Mouse (Mus musculus) thymus, postnatal 36 days (tissue): ENCODE results near the gene Map3k12.

ENCODE experiments used
- DNase-seq, 2 experiments: peaks; one replicate each; pipeline ENCODE4 v3.0.0; 2022; ENCODE audit warnings: mixed read lengths in 2 of 2

Gene Map3k12

DNA sequence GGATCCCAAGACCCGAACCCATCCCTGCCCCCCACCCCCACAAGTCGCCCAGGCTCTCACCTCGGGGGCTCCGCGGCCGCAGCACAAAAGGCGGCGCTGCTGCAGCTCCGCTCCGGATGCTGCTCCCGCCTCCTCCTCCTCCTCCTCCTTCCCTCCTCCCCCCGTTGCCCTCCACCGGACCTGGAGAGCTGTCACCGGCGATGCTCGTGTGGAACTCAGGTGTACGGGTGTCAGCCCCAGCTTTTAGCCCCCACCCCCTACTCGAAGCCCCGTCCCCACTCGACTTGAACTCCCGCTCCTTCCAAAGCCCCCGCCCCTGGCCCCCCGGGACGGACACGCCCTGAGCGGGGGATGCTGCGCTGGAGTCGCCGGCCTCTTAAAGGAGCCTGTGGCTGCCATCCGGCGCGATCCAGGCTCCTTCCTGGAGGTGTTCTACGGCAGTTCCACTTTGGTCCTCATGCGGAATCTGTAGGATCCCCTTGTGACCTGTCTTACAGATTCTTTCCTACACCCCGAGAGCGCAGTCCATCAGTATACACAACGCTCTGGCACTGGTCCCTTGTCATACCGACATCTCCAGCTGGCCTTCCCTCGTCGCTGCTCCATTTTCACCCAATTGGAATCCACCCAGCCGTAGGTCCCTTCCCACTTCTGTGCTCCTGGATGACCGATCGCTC, at the start of gene Map3k12:
TSS of gene Map3k12 (minus strand) at position 337 of the 677 bp plus-strand sequence.
- peak; percentile 74 to 82 for DNase-seq

DNA sequence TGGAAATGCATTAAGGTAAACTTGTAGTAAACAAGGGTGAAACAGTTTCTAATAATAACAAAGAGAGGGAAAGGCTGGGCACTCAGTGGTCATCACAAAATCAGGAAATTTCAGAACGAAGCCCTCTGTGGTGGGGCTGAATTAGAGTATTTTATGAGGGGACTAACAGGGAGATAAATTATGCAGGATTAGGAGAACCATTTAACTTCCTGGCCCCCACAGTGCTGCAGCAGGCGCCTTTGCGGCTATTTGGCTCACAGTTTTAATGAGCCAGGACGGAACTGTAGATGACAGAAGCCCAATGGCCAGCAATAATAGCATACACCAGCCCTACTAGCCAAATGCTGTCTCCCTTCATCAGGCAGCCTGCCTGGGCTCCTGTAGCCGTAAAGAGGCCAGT, 46.8 kb upstream of the Map3k12 start:
- DNase-seq = no peak

DNA sequence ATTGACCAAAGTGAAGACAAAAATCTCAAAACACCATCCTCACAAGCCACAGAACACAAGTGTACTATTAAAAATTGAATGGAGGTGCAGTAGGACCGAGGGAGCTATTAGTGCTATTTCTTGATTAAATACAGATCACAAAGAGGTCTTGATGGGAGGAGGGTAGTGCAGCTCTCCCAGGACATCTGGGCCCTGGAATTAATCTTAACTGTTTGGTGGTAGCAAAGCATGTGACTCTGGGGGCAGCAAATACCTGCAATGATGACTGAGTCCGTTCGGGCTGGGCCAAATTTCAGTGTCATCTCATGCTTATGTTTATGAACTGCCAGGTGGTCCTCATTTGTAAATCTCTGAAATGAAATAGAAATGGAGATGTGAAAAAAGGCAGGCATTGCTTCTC, 46.2 kb upstream of the Map3k12 start:
- DNase-seq = no peak

DNA sequence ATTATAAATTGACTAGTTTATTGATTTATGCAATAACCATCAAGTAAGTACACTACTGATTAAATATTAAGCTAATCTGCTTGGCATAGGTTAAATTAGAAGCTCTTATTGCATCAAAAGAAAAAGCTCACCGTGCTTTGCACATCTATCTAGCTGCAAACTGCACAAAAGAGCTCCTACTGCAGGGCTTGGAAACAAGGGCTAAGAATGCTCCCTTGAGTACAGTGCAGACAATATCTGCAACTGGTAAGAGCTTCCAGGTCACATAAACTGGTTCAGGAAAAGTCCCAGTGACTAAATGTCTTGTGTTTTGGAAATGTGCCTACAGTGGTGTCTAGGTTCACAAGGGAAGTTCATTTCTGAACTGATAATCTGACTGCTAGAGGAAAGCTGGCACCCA, 45.6 kb upstream of the Map3k12 start:
- no peak for DNase-seq

DNA sequence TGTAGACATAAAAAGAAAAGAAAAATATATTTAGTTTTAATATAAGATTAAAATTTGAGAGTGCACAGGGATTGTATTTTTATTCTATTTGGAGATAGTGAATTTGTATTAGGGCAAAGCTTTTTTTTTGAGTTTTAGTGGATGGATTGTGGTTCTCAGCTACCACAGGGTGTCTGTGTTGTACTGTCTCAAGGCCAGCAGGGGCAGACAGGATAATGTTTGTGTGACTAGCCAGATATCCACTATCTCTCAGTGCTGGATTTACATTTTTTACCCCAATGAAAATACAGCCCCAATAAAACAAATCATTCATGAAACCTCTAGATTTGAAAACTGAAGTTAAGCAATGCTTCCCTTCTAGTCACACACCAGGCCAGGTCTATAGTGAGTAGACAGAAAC, 40.7 kb upstream of the Map3k12 start:
- no peak for DNase-seq

DNA sequence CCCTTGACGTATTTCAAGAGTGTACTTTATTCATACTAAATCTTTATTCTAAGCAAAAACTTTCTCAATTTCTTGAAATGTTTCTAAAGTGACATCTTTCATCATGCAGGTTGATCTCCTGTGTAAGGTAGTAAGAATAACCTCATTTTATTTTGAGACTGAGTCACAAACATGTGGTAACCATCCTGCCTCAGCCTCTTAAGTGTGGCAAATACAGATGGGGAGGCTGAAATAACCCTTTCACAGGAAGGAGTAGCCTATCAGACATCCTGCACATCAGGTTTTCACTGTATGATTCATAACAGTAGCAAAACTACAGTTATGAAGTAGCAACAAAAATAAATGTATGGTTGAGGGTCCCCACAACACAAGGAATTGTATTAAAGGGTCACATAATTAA, 38.7 kb upstream of the Map3k12 start:
- no peak for DNase-seq

DNA sequence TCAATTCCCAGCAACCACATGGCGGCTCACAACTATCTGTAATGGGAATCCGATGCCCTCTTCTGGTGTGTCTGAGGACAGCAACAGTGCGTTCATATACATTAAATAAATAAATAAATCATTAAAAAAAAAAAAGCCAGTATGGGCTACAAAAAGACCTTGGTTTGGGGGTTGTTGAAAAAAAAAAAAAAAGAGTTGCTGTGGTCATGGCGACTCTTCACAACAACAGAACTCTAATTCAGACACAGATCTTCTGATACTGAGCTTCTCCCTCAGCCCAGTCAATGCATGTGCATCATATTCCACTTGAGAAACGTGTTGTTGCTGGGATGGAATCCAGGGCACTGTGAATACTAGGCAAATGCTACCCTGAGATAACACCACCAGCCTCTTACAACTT, 35.7 kb upstream of the Map3k12 start:
- DNase-seq = no peak

DNA sequence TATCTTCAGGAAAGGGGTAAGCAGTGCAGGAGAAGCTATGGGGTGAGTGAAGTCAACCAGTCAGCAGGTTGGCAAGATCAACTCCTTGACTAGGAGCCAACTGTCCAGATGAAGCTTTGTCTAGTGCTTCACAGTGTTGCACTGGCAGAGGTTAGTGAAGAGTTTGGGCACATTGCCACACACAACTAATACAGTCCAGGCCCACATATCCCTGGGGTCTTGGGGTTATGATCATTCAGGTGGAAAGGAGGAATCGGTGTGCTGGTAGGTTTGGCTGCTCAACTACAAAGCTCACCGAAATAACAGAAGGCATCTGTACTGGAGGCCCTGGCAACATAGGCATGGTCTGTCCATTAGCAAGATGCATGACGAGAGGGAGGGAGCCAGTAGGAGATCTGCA, 30.6 kb upstream of the Map3k12 start:
- no peak for DNase-seq

DNA sequence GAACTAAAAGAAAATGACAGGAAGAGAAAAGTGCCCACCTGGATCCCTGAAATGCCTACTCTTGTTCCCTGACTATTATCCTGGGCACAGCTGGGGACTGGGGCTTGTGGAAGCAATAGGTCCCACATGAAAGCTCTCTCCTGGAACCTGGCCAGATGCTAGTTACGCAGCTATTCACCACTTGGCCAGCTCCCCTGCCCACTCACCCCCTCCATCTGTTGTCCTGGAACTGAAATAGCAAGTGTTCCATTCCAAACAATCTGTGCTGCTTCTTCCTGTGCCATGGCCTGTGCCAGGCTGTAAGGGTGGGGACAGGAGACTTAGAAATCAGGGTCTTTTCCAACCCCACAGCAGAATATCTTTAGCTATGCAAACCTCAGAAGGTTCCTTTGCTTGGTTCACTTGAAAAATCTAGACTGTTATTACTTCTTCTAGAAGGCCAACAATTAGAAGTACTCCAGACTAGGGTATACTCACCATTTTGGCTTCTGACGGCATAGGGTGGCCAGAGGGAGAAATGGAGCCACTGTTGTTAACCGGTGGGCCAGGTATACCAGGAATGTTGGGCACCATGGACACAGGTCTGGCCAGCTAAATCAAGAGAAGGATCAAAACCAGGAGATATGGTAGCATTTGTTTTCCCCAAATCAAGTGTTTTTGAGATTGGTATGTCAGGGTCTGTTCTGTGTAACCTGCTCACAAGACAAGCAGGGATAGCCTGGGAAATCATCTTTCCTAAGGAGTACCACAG, 30.0 kb upstream of the Map3k12 start:
- DNase-seq = no peak

DNA sequence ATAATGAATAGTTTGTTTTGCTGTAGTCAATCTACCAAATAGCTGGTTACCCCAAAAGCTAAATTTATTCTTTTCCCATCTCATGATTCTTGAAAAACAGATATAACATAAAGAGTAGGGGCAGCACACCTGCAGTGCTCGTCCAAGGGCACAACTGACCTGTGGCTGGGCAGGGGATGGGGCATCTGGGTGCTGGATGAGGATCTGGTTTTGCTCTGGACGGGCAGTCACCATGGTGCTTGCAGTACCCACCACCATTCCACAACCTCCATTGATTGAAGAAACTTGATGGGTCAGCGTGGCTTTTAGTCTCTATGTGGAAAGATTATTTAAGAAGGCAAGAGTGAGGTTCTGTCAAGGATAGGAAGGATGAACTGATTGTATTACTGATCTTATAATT, 29.4 kb upstream of the Map3k12 start:
- DNase-seq = no peak

DNA sequence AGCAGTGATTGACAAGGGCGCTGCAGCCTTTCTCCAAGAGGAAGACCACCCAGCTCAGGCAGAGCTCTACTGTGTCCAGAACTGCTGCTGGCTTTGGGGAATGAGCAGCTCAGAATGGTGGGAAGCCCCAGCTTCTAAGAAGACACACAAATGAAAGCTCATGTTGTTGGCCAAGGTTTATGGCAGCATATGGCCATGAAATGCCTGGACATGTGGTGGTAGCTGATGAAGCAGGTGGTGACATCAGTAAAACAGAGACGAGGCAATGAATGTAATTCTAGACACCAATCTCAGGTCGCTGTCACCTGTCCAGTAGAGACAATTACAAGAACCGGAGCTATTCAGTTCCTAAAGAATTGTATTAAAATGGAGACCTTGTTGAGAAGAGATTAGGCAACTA, 27.9 kb upstream of the Map3k12 start:
- no peak for DNase-seq

DNA sequence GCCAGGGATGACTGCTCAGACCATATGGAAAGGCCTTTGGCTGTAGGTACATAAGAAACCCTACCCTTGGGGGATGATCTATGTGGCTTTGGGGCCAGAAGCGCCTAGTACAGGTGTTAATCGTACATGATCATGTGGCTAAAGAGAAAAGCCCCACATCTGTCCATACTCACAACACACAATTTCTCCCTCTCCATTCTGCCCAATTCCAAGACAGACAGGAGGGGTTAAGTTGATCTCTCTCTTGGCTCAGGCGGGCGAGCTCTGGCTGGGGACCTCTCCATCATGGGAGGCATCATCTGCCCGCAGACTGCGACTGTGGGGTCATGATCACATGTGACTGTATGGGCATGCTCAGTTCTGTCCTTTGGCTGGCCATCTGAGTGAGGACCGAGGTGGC, 17.1 kb upstream of the Map3k12 start:
- no peak for DNase-seq

DNA sequence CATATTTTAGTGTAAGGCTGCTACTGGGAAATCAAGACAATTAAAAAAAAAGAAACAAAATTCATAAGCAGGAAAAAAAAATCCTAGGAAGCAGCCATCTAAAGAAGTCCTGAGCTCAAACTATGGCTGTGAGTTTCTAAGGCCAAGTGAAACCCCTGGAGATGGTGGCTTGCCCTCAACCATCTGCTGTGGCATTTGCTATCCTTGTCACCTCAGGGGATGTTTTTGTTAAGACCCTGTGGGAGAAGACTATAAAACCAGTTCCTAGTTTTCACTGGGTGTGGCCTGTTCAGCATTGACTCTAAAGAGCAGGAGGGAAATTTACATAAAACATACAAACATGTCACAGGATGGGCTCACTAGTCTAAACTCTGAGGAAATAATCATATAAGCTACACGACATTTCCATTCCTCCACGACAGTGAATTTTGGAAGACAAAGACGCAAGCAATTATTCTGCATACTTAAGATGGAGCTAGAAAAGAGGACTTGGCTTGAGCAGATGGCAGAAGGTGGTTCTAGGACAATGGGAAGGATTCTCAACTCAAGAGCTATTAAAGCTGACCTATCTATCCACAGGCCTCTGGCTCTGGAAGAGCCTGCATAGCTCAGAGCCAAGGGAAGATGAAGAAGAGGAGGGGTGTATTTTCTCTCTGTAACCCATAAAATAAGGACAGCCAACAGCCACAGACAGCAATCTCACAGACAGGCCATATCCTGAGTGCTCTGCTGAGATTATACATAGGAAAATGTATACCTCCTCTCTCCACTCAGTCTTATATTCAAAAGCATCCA, 15.4 kb upstream of the Map3k12 start:
- no peak for DNase-seq

DNA sequence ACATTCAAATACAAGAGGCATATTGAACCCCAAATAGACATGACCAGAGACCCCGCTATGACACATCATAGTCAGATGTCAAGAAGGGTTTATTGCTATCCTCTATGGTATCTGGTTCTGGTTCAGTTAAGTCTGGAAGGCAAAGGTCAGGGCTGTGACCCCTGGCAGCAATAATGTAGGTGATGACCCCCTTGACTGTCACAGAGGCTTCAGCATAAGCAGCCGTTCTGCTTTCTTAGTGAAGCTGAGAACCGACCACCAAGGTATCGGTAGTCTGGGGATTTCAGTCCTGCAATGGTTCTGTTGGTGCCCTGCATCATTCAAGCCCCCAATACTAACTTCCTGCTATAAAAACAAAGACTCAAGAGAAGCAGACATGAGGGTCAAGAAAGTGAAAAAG, 14.7 kb upstream of the Map3k12 start:
- no peak for DNase-seq

DNA sequence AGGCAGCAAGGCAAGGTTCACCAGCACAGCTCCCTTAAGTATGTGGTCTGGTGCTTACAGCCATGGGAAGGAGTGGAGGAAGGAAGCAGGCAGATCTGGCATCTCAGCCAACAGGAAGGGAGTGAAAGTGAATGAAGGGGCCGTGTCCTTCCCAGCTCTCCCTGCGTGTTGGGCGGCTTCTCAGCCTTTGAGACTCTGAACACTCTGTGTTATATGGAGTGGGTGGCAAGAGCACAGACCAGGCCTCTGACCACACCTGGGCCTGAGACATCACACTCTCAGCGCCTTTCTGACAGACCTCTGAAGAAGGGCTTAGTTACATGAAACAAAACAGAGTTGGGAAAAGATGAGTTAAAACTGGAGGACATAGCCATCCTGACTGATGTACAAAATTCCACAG, 13.7 kb upstream of the Map3k12 start:
- DNase-seq = no peak

DNA sequence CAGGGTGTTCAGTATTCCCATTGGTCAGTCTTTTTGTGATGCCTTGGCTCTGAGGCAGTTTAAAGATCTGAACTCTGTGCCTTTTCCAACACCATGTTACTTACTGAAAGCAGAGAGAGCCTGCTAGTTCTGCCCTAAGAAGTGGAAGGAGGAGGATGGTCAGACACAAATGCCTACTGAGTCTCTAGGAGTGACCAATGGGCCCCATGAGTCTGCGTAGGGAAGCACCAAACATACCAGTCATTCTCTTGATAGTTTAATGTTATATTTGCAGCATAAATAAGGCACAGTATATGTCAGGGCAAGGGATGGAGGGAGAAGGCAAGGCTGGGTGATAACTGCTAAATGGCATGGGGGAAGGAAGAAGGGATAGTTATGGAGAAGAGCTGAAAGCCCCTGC, 11.5 kb upstream of the Map3k12 start:
- no peak for DNase-seq

DNA sequence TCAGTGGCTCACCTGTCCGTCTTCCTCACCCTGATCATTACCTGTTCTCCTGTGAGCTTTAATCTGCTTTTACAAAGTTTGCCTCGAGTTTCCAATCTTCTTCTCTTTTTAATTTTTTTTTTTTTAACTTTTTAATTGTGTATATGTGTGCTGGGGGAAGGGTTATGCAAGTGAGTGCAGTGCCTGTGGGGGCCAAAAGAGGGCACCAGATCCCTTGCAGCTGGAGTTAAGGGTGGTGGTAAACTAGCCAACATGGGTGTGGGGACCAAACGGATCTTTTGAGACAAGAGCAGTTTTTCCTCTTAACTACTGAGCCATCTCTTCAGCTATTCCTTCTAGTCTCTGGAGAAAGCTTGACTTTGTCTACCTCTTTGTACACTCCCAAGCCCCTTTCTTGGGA, 11.1 kb upstream of the Map3k12 start:
- peak in 1 of 2 experiments; percentile 31 for DNase-seq

DNA sequence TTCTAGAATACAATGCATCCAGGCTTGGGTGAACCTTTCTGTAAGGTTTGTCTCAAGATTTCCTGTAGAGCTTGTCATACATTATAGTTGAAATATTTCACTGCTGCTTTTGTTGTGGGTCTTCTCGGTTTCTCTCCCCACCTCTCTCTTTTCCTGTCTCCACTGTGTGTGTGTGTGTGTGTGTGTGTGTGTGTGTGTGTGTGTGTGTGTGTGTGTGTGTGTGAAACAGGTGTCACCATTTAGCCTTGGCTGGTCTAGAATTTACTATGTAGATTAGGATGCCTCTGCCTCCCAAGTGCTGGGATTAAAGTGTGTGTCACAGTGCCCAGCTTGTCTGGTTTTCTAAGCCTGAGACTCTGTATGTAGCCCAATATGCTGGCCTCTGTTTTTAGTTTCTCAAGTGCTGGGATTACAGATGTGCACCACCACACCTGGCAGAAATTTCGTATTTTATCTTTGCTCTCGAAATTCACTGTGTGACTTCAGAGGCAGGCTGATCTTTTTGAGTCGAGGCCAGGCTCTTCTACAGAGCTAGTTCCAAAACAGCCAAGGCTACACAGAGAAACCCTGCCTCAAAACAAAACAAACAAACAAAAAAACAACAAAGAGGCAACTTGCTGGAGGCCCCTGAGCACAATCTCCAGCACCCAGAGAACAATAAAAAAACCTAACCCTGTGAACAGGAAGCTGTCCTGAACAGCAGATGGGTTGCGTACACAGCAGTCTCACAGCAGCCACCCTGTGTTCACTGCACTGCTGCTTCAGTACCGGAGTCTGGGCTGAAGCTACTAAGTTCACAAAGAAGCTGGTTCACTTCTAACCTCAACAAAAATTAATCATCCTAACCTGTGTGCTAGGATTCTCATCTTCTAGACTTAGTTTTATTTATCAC, 9.5 kb upstream of the Map3k12 start:
- DNase-seq = peak; percentile 24 to 39

DNA sequence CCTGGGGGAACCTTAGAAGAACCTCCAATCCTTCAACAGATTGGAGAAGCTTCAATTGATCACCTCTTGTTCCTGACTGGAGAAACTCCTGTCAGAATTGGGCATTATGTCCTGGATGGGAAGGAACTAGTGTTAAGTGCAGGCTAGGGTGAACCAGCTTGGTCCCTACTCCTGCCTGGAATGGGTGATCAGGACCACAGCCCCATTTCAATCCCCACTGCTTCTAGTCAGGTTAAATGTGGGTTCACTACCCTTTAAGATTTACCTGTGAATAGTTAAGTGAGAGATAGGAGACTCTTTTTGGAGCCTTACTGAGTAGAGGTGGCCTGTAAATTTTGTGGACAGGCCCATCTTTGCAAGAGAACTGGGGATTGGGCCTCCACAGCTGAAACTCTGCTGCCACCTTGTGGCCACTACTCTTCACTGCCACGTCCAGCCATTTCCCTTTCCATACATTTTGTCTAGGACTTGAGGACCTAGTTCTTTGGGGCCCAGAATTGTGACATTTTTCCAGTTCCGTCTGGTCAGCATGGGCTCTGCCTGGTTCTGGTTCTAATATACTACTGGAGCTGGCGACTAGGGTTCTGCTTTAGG, 8.1 kb upstream of the Map3k12 start, which contains the start of gene Npff:
TSS of gene Npff (minus strand) at position 51 of the 594 bp plus-strand sequence.
- DNase-seq = peak; percentile 65 to 71

DNA sequence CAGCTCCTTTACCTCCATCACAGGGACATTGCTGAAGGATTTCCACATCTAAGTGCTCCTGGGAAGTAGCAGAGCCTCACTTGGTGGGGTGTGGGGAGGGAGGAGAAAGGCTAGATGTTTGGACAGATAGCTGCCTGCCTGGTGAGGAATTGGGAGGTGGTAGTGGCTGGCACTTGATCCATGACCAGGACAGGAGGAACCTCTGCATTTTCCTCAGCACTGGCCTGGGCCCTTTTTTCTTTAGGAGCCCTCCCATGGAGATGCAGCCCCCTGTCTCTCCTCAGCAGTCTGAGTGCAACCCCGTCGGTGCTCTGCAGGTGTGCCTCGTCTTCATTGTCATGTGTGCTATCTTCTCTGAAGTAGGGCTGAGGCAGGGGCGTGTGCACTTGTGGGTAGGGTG, 4.6 kb upstream of the Map3k12 start:
- DNase-seq = no peak

DNA sequence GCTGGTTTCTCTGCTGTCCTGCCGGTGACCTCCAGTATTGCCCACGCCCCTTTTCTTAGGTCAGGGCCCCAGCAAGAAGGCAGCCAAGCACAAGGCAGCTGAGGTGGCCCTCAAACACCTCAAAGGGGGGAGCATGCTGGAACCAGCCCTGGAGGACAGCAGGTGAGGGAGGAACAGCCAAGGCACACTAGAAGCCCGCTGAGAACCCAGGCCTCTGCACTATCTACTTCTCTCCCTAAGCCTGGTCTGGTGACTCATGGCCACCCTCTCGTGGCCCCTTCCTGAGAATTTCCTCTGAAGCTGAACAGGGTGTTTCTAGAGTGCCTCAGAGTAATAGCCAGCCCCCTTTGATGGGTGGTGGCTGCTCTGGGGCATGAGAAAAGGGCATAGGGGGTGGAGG, 3.6 kb upstream of the Map3k12 start:
- DNase-seq = no peak
